ENCODE assay signal across 26 mouse cellular contexts in the genomic region with DNA sequence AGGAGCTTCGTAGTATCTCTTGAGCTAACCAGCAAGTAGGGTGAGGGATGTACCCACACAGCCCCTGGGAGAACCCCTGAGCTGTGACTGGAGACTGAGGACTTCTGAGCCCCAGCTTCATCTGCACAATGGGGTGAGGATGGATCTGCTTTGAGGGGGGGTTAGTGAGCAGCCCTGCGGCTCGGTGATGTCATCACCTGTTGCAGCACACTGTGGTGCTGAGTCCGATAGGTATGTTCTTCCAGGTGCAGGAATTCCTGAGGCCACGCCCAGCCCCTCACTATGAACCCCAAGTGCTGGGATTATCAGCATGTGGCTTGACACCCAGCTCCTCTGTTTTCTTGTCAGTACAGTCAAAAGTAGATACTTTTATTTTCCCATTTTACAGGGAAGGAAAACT. TPM values are rescaled to one million over a fixed set of nuclear protein-coding genes. Genes with fewer than 3 reads are reported as not detected.
DNase-seq lines count a peak whose midpoint lies in the region; ATAC-seq lines count a peak whose summit lies in the region.
"Had no signal": no experiment of that assay in that cellular context is flagged by ENCODE, and none has a peak within 500 bp of the region (broad histone marks: within the 10 kb centered on the region; RNA-seq: fewer than 3 reads in every experiment).

No protein-coding gene starts in this region.

- peak overlapping the region; percentile 91; the same call in 1 of the 2 replicates for H3K27ac ChIP-seq in forebrain, embryonic 13.5 days
- H3K27ac ChIP-seq in forebrain, embryonic 10.5 days: no peak overlapping the region
- peak overlapping the region; percentile 80 for H3K27ac ChIP-seq in midbrain, embryonic 13.5 days
- no peak overlapping the region for H3K27ac ChIP-seq in midbrain, embryonic 11.5 days (ENCODE audit: low read depth, low read length)
- H3K27ac ChIP-seq in hindbrain, embryonic 14.5 days: peak overlapping the region; percentile 83
- peak overlapping the region; percentile 51; the same call in 1 of the 2 replicates for H3K27ac ChIP-seq in midbrain, embryonic 16.5 days (ENCODE audit: low read length)
- H3K27ac ChIP-seq: embryonic facial prominence, embryonic 13.5 days; heart, embryonic 13.5 days; limb, embryonic 10.5 days; limb, embryonic 15.5 days; liver, embryonic 13.5 days had no signal

- no peak overlapping the region for H3K4me2 ChIP-seq in forebrain, embryonic 13.5 days
- no peak overlapping the region for H3K4me2 ChIP-seq in midbrain, embryonic 13.5 days (replicated peaks)
- no peak overlapping the region for H3K4me2 ChIP-seq in midbrain, embryonic 11.5 days
- H3K4me2 ChIP-seq in hindbrain, embryonic 14.5 days (replicated peaks): no peak overlapping the region
- H3K4me2 ChIP-seq in midbrain, embryonic 16.5 days (ENCODE audit: low read length): no peak overlapping the region
- H3K4me2 ChIP-seq: embryonic facial prominence, embryonic 13.5 days; heart, embryonic 13.5 days; limb, embryonic 15.5 days; liver, embryonic 13.5 days had no signal

- H3K9ac ChIP-seq in forebrain, embryonic 13.5 days: no peak overlapping the region
- H3K9ac ChIP-seq in midbrain, embryonic 13.5 days (replicated peaks): no peak overlapping the region
- H3K9ac ChIP-seq in midbrain, embryonic 11.5 days (ENCODE audit: low read length): no peak overlapping the region
- no peak overlapping the region for H3K9ac ChIP-seq in hindbrain, embryonic 14.5 days
- no peak overlapping the region for H3K9ac ChIP-seq in midbrain, embryonic 16.5 days (ENCODE audit: low read depth, low read length)
- H3K9ac ChIP-seq: embryonic facial prominence, embryonic 13.5 days; heart, embryonic 13.5 days; limb, embryonic 15.5 days; liver, embryonic 13.5 days had no signal

- H3K27me3 ChIP-seq in forebrain, embryonic 13.5 days: 0 out of 2 replicates have a peak, but pooled peaks cover 5% of the 10 kb centered on the region
- no peaks in the 10 kb centered on the region for H3K27me3 ChIP-seq in forebrain, embryonic 10.5 days (ENCODE audit: poor library complexity, severe bottlenecking)
- no peaks in the 10 kb centered on the region for H3K27me3 ChIP-seq in midbrain, embryonic 13.5 days
- no peaks in the 10 kb centered on the region; the same call in 1 of the 2 replicates for H3K27me3 ChIP-seq in midbrain, embryonic 11.5 days (ENCODE audit: control insufficient read depth, insufficient read depth, low read length)
- no peaks in the 10 kb centered on the region for H3K27me3 ChIP-seq in hindbrain, embryonic 14.5 days (ENCODE audit: control insufficient read depth, insufficient read depth, low read length)
- H3K27me3 ChIP-seq in midbrain, embryonic 16.5 days (ENCODE audit: control insufficient read depth, insufficient read depth, low read depth, low read length): no peaks in the 10 kb centered on the region

- H3K4me3 ChIP-seq in forebrain, embryonic 13.5 days: no peak overlapping the region
- H3K4me3 ChIP-seq in forebrain, embryonic 10.5 days: no peak overlapping the region
- H3K4me3 ChIP-seq in midbrain, embryonic 13.5 days (replicated peaks): no peak overlapping the region
- H3K4me3 ChIP-seq in midbrain, embryonic 11.5 days (ENCODE audit: low read depth, low read length): no peak overlapping the region
- H3K4me3 ChIP-seq in hindbrain, embryonic 14.5 days (replicated peaks; ENCODE audit: low read length): no peak overlapping the region
- H3K4me3 ChIP-seq in midbrain, embryonic 16.5 days (ENCODE audit: low read depth, low read length): no peak overlapping the region
- H3K4me3 ChIP-seq: embryonic facial prominence, embryonic 13.5 days; heart, embryonic 13.5 days; limb, embryonic 10.5 days; limb, embryonic 15.5 days; liver, embryonic 13.5 days; megakaryocyte, embryonic 14.5 days had no signal

- no peaks in the 10 kb centered on the region for H3K9me3 ChIP-seq in forebrain, embryonic 13.5 days (replicated peaks)
- H3K9me3 ChIP-seq in forebrain, embryonic 10.5 days: no peaks in the 10 kb centered on the region
- no peaks in the 10 kb centered on the region for H3K9me3 ChIP-seq in midbrain, embryonic 13.5 days
- no peaks in the 10 kb centered on the region for H3K9me3 ChIP-seq in midbrain, embryonic 11.5 days (ENCODE audit: control insufficient read depth, low read length)
- no peaks in the 10 kb centered on the region for H3K9me3 ChIP-seq in hindbrain, embryonic 14.5 days (ENCODE audit: control insufficient read depth, low read length)
- H3K9me3 ChIP-seq in midbrain, embryonic 16.5 days (replicated peaks; ENCODE audit: control insufficient read depth, low read length, poor library complexity, severe bottlenecking): no peaks in the 10 kb centered on the region
- H3K9me3 ChIP-seq: embryonic facial prominence, embryonic 13.5 days; heart, embryonic 13.5 days; limb, embryonic 10.5 days; limb, embryonic 15.5 days; liver, embryonic 13.5 days; megakaryocyte, embryonic 14.5 days had no signal

- DNase-seq in forebrain, embryonic 10.5 days (ENCODE audit: extremely low spot score, low spot score): no peak
- DNase-seq in midbrain, embryonic 11.5 days (ENCODE audit: low spot score, missing footprints): no peak
- no peak for DNase-seq in hindbrain, embryonic 14.5 days (ENCODE audit: low spot score)
- DNase-seq in kidney, adult 18-20 months: no peak
- no peak for DNase-seq in urinary bladder, postnatal 4 days (ENCODE audit: low spot score in 2 of 2)
- DNase-seq: adrenal gland, postnatal 14 days; gastrocnemius, postnatal 10 days; heart, postnatal 10 days; kidney, adult 9 months; kidney, postnatal 14 days; liver, embryonic 13.5 days; lung, adult 18-20 months; lung, postnatal 4 days; thymus, adult 2 months; thymus, postnatal 36 days had no signal

- peaks cover 85% of the 10 kb centered on the region for H3K4me1 ChIP-seq in forebrain, embryonic 13.5 days
- H3K4me1 ChIP-seq in forebrain, embryonic 10.5 days: peaks cover 74% of the 10 kb centered on the region
- H3K4me1 ChIP-seq in midbrain, embryonic 13.5 days (replicated peaks): peaks cover 66% of the 10 kb centered on the region
- peaks cover 32% of the 10 kb centered on the region for H3K4me1 ChIP-seq in midbrain, embryonic 11.5 days (ENCODE audit: control insufficient read depth, insufficient read depth, low read length)
- peaks cover 63% of the 10 kb centered on the region for H3K4me1 ChIP-seq in hindbrain, embryonic 14.5 days (replicated peaks; ENCODE audit: control insufficient read depth, insufficient read depth, low read length)
- peaks cover 34% of the 10 kb centered on the region for H3K4me1 ChIP-seq in midbrain, embryonic 16.5 days (ENCODE audit: control insufficient read depth, insufficient read depth, low read length)
- H3K4me1 ChIP-seq: megakaryocyte, embryonic 14.5 days had no signal

- WGBS in forebrain, embryonic 13.5 days: 90% methylated on average over 5 of the region's 5 CpGs
- 93% methylated on average over 5 of the region's 5 CpGs for WGBS in forebrain, embryonic 10.5 days
- WGBS in midbrain, embryonic 13.5 days: 93% methylated on average over 5 of the region's 5 CpGs
- WGBS in midbrain, embryonic 11.5 days: 95% methylated on average over 5 of the region's 5 CpGs
- WGBS in hindbrain, embryonic 14.5 days: 93% methylated on average over 5 of the region's 5 CpGs
- 95% methylated on average over 5 of the region's 5 CpGs for WGBS in midbrain, embryonic 16.5 days

- no peaks in the 10 kb centered on the region for H3K36me3 ChIP-seq in forebrain, embryonic 13.5 days (ENCODE audit: poor library complexity, severe bottlenecking)
- no peaks in the 10 kb centered on the region for H3K36me3 ChIP-seq in forebrain, embryonic 10.5 days (replicated peaks)
- no peaks in the 10 kb centered on the region for H3K36me3 ChIP-seq in midbrain, embryonic 13.5 days
- H3K36me3 ChIP-seq in midbrain, embryonic 11.5 days (ENCODE audit: control insufficient read depth, insufficient read depth, low read length): no peaks in the 10 kb centered on the region
- H3K36me3 ChIP-seq in hindbrain, embryonic 14.5 days (replicated peaks; ENCODE audit: control insufficient read depth, insufficient read depth): no peaks in the 10 kb centered on the region
- H3K36me3 ChIP-seq in midbrain, embryonic 16.5 days (ENCODE audit: control insufficient read depth, insufficient read depth, low read length): no peaks in the 10 kb centered on the region
- H3K36me3 ChIP-seq: embryonic facial prominence, embryonic 13.5 days; heart, embryonic 13.5 days; limb, embryonic 10.5 days; limb, embryonic 15.5 days; liver, embryonic 13.5 days had no signal

- ATAC-seq in forebrain, embryonic 13.5 days: no peak
- ATAC-seq in midbrain, embryonic 13.5 days: no peak
- ATAC-seq in midbrain, embryonic 11.5 days (ENCODE audit: low FRiP score): no peak
- no peak for ATAC-seq in hindbrain, embryonic 14.5 days (ENCODE audit: low FRiP score)
- ATAC-seq in midbrain, embryonic 16.5 days: no peak
- ATAC-seq: CD4-positive, CD25-positive, alpha-beta regulatory T cell, adult 4 months; intestine, embryonic 16.5 days; lung, postnatal 0 days had no signal

RNA-seq across cellular contexts. Expression of gene Tmem115, which starts 50.0 kb away (rescaled TPM):
- polyA plus RNA-seq in forebrain, embryonic 13.5 days (2015; fragmentation: Nextera tagmentation; extraction: Ambion mirVana): 36.9 TPM in 2 replicates
- polyA plus RNA-seq in forebrain, embryonic 10.5 days (2016; fragmentation: Nextera tagmentation; extraction: Ambion mirVana): 33.0 and 35.8 TPM in 2 replicates
- 38.6 and 41.3 TPM in 2 replicates for polyA plus RNA-seq in midbrain, embryonic 13.5 days (2015; fragmentation: Nextera tagmentation; extraction: Ambion mirVana)
- polyA plus RNA-seq in midbrain, embryonic 11.5 days (2014; fragmentation: Nextera tagmentation; extraction: Ambion mirVana): 40.9 and 44.6 TPM in 2 replicates
- polyA plus RNA-seq in hindbrain, embryonic 14.5 days (2014; fragmentation: Nextera tagmentation; extraction: Ambion mirVana): 47.1 and 51.7 TPM in 2 replicates
- 45.2 and 47.2 TPM in 2 replicates for polyA plus RNA-seq in midbrain, embryonic 16.5 days (2015; fragmentation: Nextera tagmentation; extraction: Ambion mirVana)

RNA-seq across cellular contexts. Expression of gene Cyb561d2, which starts 58.3 kb away (rescaled TPM):
- polyA plus RNA-seq in forebrain, embryonic 13.5 days (2015; fragmentation: Nextera tagmentation; extraction: Ambion mirVana): 23.2 and 25.7 TPM in 2 replicates
- polyA plus RNA-seq in forebrain, embryonic 10.5 days (2016; fragmentation: Nextera tagmentation; extraction: Ambion mirVana): 20.4 and 21.0 TPM in 2 replicates
- 28.3 and 29.1 TPM in 2 replicates for polyA plus RNA-seq in midbrain, embryonic 13.5 days (2015; fragmentation: Nextera tagmentation; extraction: Ambion mirVana)
- polyA plus RNA-seq in midbrain, embryonic 11.5 days (2014; fragmentation: Nextera tagmentation; extraction: Ambion mirVana): 18.3 and 18.9 TPM in 2 replicates
- polyA plus RNA-seq in hindbrain, embryonic 14.5 days (2014; fragmentation: Nextera tagmentation; extraction: Ambion mirVana): 44.9 and 49.3 TPM in 2 replicates
- polyA plus RNA-seq in midbrain, embryonic 16.5 days (2015; fragmentation: Nextera tagmentation; extraction: Ambion mirVana): 44.4 and 50.7 TPM in 2 replicates

RNA-seq across cellular contexts. Expression of gene Nprl2, which starts 58.3 kb away (rescaled TPM):
- 59.0 and 61.9 TPM in 2 replicates for polyA plus RNA-seq in forebrain, embryonic 13.5 days (2015; fragmentation: Nextera tagmentation; extraction: Ambion mirVana)
- 36.7 and 37.3 TPM in 2 replicates for polyA plus RNA-seq in forebrain, embryonic 10.5 days (2016; fragmentation: Nextera tagmentation; extraction: Ambion mirVana)
- polyA plus RNA-seq in midbrain, embryonic 13.5 days (2015; fragmentation: Nextera tagmentation; extraction: Ambion mirVana): 67.7 and 70.8 TPM in 2 replicates
- polyA plus RNA-seq in midbrain, embryonic 11.5 days (2014; fragmentation: Nextera tagmentation; extraction: Ambion mirVana): 39.1 and 43.3 TPM in 2 replicates
- polyA plus RNA-seq in hindbrain, embryonic 14.5 days (2014; fragmentation: Nextera tagmentation; extraction: Ambion mirVana): 65.8 and 71.4 TPM in 2 replicates
- polyA plus RNA-seq in midbrain, embryonic 16.5 days (2015; fragmentation: Nextera tagmentation; extraction: Ambion mirVana): 76.2 and 82.2 TPM in 2 replicates

Comparison
In these comparisons a context has a peak if more than half of its experiments do, and no peak if none do; other contexts are left out.
1. H3K27ac ChIP-seq: peak in forebrain, embryonic 13.5 days (single experiment), midbrain, embryonic 13.5 days (single experiment), hindbrain, embryonic 14.5 days (single experiment) and midbrain, embryonic 16.5 days (single experiment); none in forebrain, embryonic 10.5 days (single experiment) and midbrain, embryonic 11.5 days (single experiment).